Mouse (Mus musculus) ES-Bruce4 (cell line): Measurements from ENCODE around the gene Apbb2.

Source experiments
- CTCF ChIP-seq: IDR thresholded peaks from one replicate; pipeline ENCODE4 v1.8.1; 2011; ENCODE audit warnings: low read depth, low read length
- POLR2A ChIP-seq: IDR thresholded peaks from one replicate; pipeline ENCODE4 v1.8.1; 2011; ENCODE audit warnings: low read length; ENCODE audit not compliant: insufficient read depth

- TF ChIP-seq CTCF (no peak), POLR2A (no peak)
These were observed 176.3 kb downstream of the Apbb2 start for GRCm38 (mm10) chr5:66442260-66442659.
